Mouse (Mus musculus): ENCODE results near the gene Slc4a11.
"Not testable (repeated sequence)": the region's sequence is repeated elsewhere in the genome, so short reads cannot be mapped to it uniquely, and the experiment has no call there.

The Slc4a11 gene

GRCm38 (mm10) chr2:130679899-130680298, 17.4 kb downstream of the Slc4a11 start:
- no peak for DNase-seq (ENCODE audit: low spot score in 2 of 2)

DNA sequence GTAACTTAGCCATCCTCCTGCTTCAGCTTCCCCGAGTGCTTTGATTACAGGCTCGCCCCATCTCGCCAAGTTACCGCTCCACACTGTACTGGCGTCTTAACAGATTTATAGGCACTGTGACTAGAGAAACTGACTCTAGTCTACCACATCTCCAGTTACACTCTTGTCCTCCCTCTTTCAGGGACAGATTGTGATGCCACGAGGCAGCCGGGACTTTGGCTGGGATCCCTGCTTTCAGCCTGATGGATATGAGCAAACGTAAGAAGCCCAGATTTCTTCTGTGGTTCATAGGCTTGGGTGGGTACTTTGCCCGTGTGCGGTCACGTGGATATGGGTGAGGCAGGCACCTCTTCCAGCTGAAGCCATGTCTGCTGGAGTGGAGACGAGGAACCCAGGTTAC, 18.2 kb downstream of the Slc4a11 start:
- no peak for DNase-seq (ENCODE audit: low spot score in 2 of 2)

- DNase-seq (ENCODE audit: low spot score in 2 of 2) = no peak
These were observed 20.1 kb downstream of the Slc4a11 start for GRCm38 (mm10) chr2:130677211-130677610.

- peak; percentile 69 to 82 for DNase-seq (ENCODE audit: low spot score in 2 of 2)
These were observed 29.8 kb downstream of the Slc4a11 start, which contains the start of gene Itpa for GRCm38 (mm10) chr2:130667559-130667958. Itpa (plus strand) TSS chr2:130667610.

- DNase-seq (ENCODE audit: low spot score in 2 of 2) = peak; percentile 88 to 89
These were observed 33.1 kb downstream of the Slc4a11 start, which contains the start of gene Ddrgk1 for GRCm38 (mm10) chr2:130664102-130664701. Ddrgk1 (minus strand) TSS chr2:130664659.

- DNase-seq (ENCODE audit: low spot score in 2 of 2) = no peak
These were observed 34.0 kb downstream of the Slc4a11 start for GRCm38 (mm10) chr2:130663342-130663741.

DNA sequence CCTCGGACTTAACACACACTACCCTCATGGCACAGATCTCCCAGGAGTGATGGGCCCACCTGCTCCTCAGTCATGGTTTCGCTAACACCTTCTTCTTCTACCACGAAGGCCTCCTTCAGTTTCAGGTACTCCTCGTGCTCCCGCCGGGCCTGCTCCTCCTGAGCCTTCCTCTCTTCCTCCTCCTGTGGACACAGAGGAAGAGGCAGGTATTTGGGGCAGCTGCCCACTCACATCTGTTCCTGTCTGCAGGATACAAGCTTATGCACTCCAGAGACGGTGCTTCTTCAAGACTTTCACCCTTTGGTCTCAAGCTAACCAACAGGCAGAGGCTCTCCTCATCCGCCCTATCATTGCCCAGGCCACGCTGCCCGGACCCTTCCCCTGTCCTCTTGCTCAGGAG, 38.8 kb downstream of the Slc4a11 start:
- no peak for DNase-seq (ENCODE audit: low spot score in 2 of 2)

GRCm38 (mm10) chr2:130657541-130657940, 39.8 kb downstream of the Slc4a11 start:
- no peak for DNase-seq (ENCODE audit: low spot score in 2 of 2)

DNA sequence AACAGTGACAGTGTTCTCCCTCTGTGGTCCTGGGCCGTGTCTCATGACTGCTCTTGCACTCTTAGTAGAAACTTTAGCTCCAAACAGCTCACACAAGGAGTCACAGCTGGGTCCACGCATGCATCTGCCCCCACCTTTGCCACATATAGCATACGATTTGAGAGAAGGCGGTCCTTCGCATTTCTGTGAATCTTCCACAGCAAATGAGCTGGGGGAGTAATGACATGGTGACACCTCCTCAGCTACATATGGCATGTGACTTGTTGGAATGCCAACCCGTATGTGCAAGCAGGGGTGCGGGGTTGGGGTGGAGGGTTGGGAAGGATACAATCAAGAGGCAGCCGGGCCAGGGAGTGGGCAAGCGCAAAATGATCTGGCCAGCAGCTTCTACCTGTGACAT, 40.8 kb downstream of the Slc4a11 start:
- DNase-seq (ENCODE audit: low spot score in 2 of 2) = no peak

GRCm38 (mm10) chr2:130655660-130656339, 41.5 kb downstream of the Slc4a11 start:
- no peak for DNase-seq (ENCODE audit: low spot score in 2 of 2)

DNA sequence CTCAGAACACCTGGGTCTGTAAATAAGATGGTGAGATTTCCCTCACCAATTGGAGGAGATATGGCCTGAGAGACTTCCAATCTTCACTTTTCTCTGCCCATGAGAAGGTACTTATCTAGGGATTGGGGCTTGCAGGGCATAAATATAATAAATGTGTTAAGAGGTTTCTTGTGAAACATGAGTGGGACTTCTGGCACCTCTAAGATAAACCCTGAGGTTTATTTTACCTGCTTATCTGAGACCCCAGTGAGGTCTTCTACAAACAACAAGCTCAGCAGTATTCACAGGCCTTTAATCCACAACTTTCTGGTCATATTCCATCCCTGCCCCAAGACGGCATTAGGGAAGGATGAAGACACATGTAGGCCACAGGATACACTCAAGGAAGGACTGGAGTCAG, 43.6 kb downstream of the Slc4a11 start:
- DNase-seq (ENCODE audit: low spot score in 2 of 2) = no peak

GRCm38 (mm10) chr2:130653303-130653702, 44.0 kb downstream of the Slc4a11 start:
- no peak for DNase-seq (ENCODE audit: low spot score in 2 of 2)

- not testable (repeated sequence) for DNase-seq (ENCODE audit: low spot score in 2 of 2)
These were observed 48.3 kb downstream of the Slc4a11 start for GRCm38 (mm10) chr2:130649028-130649427.

GRCm38 (mm10) chr2:130645198-130645597, 52.1 kb downstream of the Slc4a11 start:
- DNase-seq (ENCODE audit: low spot score in 2 of 2) = no peak

DNA sequence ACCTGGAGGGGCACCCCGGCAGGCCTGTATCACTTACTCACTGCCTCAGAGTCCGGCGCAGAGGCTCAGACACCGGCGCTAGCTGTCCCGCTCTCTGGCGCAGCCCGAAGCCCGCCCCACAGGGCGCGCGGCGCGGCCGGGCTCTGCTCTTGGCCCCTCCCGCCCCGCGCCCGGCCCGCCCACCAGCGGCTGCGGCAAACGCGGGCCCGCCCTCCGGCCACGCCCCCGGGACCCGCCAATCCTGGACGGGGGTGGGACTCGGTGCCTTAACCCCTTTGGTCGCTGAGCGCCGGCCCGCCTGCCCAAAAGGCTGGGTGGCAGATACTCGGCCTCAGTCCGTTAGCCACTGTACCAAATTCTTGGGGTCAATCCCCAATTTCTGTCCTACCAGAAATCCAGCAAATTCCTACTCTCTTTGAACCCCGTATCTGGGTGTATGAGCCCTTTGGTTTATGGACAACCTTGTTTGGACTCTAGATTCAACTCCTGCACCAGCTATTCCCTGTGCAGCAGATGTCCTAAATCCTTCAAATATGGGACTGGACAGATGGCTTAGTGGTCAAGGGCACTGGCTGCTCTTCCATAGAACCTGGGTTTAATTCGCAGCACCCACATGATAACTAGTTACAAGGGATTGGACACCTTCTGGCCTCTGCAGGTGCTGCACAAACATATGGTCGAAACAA, 54.5 kb downstream of the Slc4a11 start, which contains the start of gene Lzts3:
Lzts3 (minus strand) TSS at position 120 of the 686 bp plus-strand sequence.
- DNase-seq (ENCODE audit: low spot score in 2 of 2) = peak; percentile 86 to 89

GRCm38 (mm10) chr2:130642197-130642660, 55.1 kb downstream of the Slc4a11 start:
- no peak for DNase-seq (ENCODE audit: low spot score in 2 of 2)

- no peak for DNase-seq (ENCODE audit: low spot score in 2 of 2)
These were observed 55.8 kb downstream of the Slc4a11 start for GRCm38 (mm10) chr2:130641351-130642025.

GRCm38 (mm10) chr2:130639276-130639675, 58.0 kb downstream of the Slc4a11 start:
- DNase-seq (ENCODE audit: low spot score in 2 of 2) = no peak

DNA sequence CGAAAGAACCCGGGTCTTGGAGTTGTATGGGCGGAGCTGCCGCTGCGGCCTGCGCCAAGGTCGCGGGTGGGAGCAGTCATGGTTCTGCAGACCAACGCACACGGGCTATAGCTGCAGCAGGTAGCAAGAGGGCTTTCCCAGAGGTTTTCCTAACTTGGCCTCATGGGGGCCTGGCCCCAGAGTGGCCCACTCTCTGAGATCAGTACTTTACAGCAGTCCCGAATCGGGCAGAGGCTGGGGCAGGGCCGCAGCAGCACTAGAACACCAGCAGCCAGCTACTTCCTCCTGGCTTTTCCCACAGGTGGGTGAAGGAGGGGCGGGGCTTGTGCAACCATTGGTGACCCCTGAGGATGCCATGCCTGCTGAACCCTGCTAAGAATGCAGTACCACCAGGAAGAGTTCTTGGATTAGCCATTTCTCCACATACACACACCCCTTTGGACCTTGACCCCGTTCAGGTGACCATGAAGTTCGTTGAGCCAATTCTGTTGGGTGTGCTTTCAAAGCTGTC, 59.2 kb downstream of the Slc4a11 start:
- DNase-seq (ENCODE audit: low spot score in 2 of 2) = no peak

GRCm38 (mm10) chr2:130635847-130636246, 61.5 kb downstream of the Slc4a11 start:
- no peak for DNase-seq (ENCODE audit: low spot score in 2 of 2)

DNA sequence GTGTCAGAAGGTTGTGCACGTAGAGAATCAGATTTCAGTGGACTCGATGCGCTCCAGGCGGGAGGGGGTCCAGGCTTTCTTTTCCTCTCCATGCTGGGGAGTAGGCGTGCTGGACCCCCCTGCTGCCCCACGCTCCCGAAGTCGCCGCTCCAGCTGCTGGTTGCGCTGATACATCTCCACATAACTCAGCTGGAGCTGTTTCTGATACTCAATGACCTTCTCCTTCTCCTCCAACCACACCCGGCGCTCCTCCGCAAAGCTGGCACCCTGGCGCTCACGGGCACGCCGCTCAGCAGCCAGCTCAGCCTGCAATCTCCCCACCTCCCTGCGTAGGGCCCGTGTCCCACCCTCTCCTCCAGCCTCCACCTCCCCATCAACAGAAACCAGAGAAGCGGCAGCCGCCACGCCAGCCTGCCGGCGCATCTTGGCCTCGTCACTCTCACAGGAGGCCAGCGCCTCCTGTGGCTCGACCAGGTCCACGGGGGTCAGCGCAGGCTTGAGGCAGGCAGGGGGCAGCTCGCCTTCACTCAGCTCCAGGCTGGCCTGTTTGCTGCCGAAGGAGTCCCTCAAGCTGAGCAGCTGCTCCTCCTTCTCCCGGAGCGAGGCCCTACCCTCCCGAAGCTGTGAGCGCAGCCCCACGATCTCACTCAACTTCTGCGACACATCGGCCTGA, 62.4 kb downstream of the Slc4a11 start:
- DNase-seq (ENCODE audit: low spot score in 2 of 2) = peak in 1 of 2 experiments; percentile 35

Measured in urinary bladder, adult 18-20 months (tissue).